Mouse (Mus musculus): ENCODE measurements around the gene Ndufs8. TPM values are rescaled to one million over a fixed set of nuclear protein-coding genes. Genes with fewer than 3 reads are reported as not detected.

Gene Ndufs8
- total and polyA plus RNA-seq, 2 experiments from 2014 or later: 137 to 261 TPM

DNA sequence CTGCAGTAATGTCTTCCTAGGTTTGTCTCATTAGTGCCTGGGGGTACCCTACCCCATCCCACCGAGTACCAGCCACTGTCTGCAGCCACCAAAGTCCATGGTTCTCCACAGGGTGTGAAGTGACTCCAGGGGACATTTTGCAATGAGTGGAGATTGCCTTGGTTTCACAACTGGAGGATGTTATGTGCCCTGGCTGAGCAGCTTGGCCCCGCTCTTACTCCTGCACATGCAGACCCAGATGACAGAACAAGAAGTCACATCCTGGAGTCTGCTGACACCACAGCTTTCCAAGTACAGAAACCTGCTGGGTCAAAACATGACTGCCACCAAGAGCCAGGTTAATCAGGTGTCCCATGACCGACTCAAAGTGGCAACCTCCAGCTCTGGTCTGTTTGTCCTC lies 42.5 kb upstream of the Ndufs8 start:
- no peaks in the 10 kb centered on the region for H3K9me3 ChIP-seq (ENCODE audit: low read length)
- no peak overlapping the region for H3K27ac ChIP-seq (ENCODE audit: low read depth, low read length)
- H3K27me3 ChIP-seq (ENCODE audit: insufficient read depth, low read length): no peaks in the 10 kb centered on the region; the same call in 1 of the 2 replicates
- no peaks in the 10 kb centered on the region for H3K36me3 ChIP-seq (ENCODE audit: insufficient read depth)
- H3K4me1 ChIP-seq (ENCODE audit: insufficient read depth): no peaks in the 10 kb centered on the region
- WGBS: 80% methylated on average over 3 of the region's 3 CpGs
- H3K4me3 ChIP-seq (ENCODE audit: low read depth, low read length): no peak overlapping the region
- no peak overlapping the region for H3K4me2 ChIP-seq (ENCODE audit: low read depth)
- TF ChIP-seq CTCF (IDR thresholded peaks at IDR 0.05; ENCODE audit: low read depth): no peak
- H3K9ac ChIP-seq: no peak overlapping the region
- DNase-seq (no peak), ATAC-seq (no peak)

- no peak for TF ChIP-seq CTCF (IDR thresholded peaks at IDR 0.05; ENCODE audit: low read depth)
- ATAC-seq: no peak
- no peak overlapping the region for H3K4me2 ChIP-seq (ENCODE audit: low read depth)
- H3K9me3 ChIP-seq (ENCODE audit: low read length): no peaks in the 10 kb centered on the region
- no peak overlapping the region for H3K9ac ChIP-seq
- 48% methylated on average over 1 of the region's 1 CpGs for WGBS
- H3K4me3 ChIP-seq (ENCODE audit: low read depth, low read length): no peak overlapping the region
- no peaks in the 10 kb centered on the region; the same call in 1 of the 2 replicates for H3K27me3 ChIP-seq (ENCODE audit: insufficient read depth, low read length)
- H3K27ac ChIP-seq (ENCODE audit: low read depth, low read length): no peak overlapping the region
- no peak for DNase-seq
- H3K4me1 ChIP-seq (ENCODE audit: insufficient read depth): no peaks in the 10 kb centered on the region
- H3K36me3 ChIP-seq (ENCODE audit: insufficient read depth): no peaks in the 10 kb centered on the region
Measured at GRCm38 (mm10) chr19:3952099-3952498, 39.5 kb upstream of the Ndufs8 start.

GRCm38 (mm10) chr19:3951461-3951860 lies 38.9 kb upstream of the Ndufs8 start:
- Histone ChIP-seq H3K36me3 (ENCODE audit: insufficient read depth) (no peaks in the 10 kb centered on the region), H3K27ac (ENCODE audit: low read depth, low read length) (no peak overlapping the region), H3K4me1 (ENCODE audit: insufficient read depth) (no peaks in the 10 kb centered on the region), H3K9ac (no peak overlapping the region), H3K9me3 (ENCODE audit: low read length) (no peaks in the 10 kb centered on the region), H3K4me2 (ENCODE audit: low read depth) (no peak overlapping the region), H3K27me3 (ENCODE audit: insufficient read depth, low read length) (no peaks in the 10 kb centered on the region; the same call in 1 of the 2 replicates), H3K4me3 (ENCODE audit: low read depth, low read length) (no peak overlapping the region)
- TF ChIP-seq CTCF (IDR thresholded peaks at IDR 0.05; ENCODE audit: low read depth): no peak
- DNase-seq: no peak
- no peak for ATAC-seq

DNA sequence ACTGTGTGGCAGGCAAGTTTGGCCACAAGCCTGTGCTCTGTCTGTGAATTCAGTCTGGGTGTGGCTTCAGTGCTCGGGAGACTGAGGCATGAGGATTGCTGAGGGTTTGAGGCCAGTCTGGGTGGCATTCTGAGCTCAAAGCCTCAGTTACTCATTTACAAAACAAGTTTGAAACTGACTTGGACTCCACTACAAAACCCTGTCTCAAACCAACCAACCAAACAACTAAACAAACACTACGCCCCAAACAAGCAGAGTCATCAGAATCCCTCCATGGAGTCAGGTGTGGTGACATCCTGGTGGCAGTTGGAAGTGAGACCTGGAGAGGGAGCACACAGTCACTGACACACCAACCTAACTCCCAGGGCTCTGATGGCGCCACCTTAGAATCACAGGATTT lies 37.8 kb upstream of the Ndufs8 start:
- H3K36me3 ChIP-seq (ENCODE audit: insufficient read depth): no peaks in the 10 kb centered on the region
- TF ChIP-seq CTCF (IDR thresholded peaks at IDR 0.05; ENCODE audit: low read depth): no peak
- no peak overlapping the region for H3K27ac ChIP-seq (ENCODE audit: low read depth, low read length)
- H3K4me1 ChIP-seq (ENCODE audit: insufficient read depth): no peaks in the 10 kb centered on the region
- H3K9me3 ChIP-seq (ENCODE audit: low read length): no peaks in the 10 kb centered on the region
- H3K4me2 ChIP-seq (ENCODE audit: low read depth): no peak overlapping the region
- DNase-seq (no peak), ATAC-seq (no peak)
- no peak overlapping the region for H3K9ac ChIP-seq
- 81% methylated on average over 3 of the region's 3 CpGs for WGBS
- no peak overlapping the region for H3K4me3 ChIP-seq (ENCODE audit: low read depth, low read length)
- no peaks in the 10 kb centered on the region for H3K27me3 ChIP-seq (ENCODE audit: insufficient read depth, low read length)

GRCm38 (mm10) chr19:3948546-3948945 lies 36.0 kb upstream of the Ndufs8 start:
- Histone ChIP-seq H3K9ac (no peak overlapping the region), H3K36me3 (ENCODE audit: insufficient read depth) (no peaks in the 10 kb centered on the region), H3K4me3 (ENCODE audit: low read depth, low read length) (no peak overlapping the region), H3K4me1 (ENCODE audit: insufficient read depth) (no peaks in the 10 kb centered on the region), H3K27ac (ENCODE audit: low read depth, low read length) (no peak overlapping the region), H3K4me2 (ENCODE audit: low read depth) (no peak overlapping the region), H3K9me3 (ENCODE audit: low read length) (no peaks in the 10 kb centered on the region), H3K27me3 (ENCODE audit: insufficient read depth, low read length) (no peaks in the 10 kb centered on the region)
- DNase-seq (no peak), ATAC-seq (no peak)
- no peak for TF ChIP-seq CTCF (IDR thresholded peaks at IDR 0.05; ENCODE audit: low read depth)
- WGBS: 60% methylated on average over 14 of the region's 14 CpGs

DNA sequence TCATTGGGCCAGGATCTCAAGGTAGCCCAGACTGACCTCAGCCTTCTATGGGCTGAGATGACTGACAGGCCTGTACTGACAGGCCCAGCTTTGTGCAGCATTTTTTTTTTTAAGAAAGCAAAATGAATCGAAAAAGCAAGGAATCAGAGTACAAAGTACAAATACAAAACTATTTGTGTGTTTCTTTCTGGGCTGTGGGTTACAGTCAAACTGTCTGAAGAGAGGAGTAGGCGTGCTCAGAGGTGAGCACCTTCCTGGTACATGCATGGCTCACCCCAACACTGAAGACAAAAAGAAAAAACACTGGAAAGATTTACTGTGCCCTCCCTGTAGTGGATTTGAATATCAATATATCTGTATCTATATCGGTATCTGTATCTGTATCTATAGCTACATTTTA lies 35.2 kb upstream of the Ndufs8 start:
- Histone ChIP-seq H3K27ac (ENCODE audit: low read depth, low read length) (no peak overlapping the region), H3K36me3 (ENCODE audit: insufficient read depth) (no peaks in the 10 kb centered on the region), H3K4me1 (ENCODE audit: insufficient read depth) (no peaks in the 10 kb centered on the region), H3K4me3 (ENCODE audit: low read depth, low read length) (no peak overlapping the region), H3K9ac (no peak overlapping the region), H3K27me3 (ENCODE audit: insufficient read depth, low read length) (no peaks in the 10 kb centered on the region), H3K4me2 (ENCODE audit: low read depth) (no peak overlapping the region), H3K9me3 (ENCODE audit: low read length) (no peaks in the 10 kb centered on the region)
- WGBS: 80% methylated on average over 3 of the region's 3 CpGs
- ATAC-seq (no peak), DNase-seq (no peak)
- TF ChIP-seq CTCF (IDR thresholded peaks at IDR 0.05; ENCODE audit: low read depth): no peak

GRCm38 (mm10) chr19:3946715-3947114 lies 34.1 kb upstream of the Ndufs8 start:
- DNase-seq: peak; percentile 79
- TF ChIP-seq CTCF (IDR thresholded peaks at IDR 0.05; ENCODE audit: low read depth): peak; percentile 97
- peak; percentile 86; the same call in 1 of the 2 replicates for ATAC-seq
- Histone ChIP-seq H3K27ac (ENCODE audit: low read depth, low read length) (no peak overlapping the region), H3K9me3 (ENCODE audit: low read length) (no peaks in the 10 kb centered on the region), H3K27me3 (ENCODE audit: insufficient read depth, low read length) (no peaks in the 10 kb centered on the region), H3K9ac (no peak overlapping the region), H3K4me2 (ENCODE audit: low read depth) (no peak overlapping the region), H3K36me3 (ENCODE audit: insufficient read depth) (no peaks in the 10 kb centered on the region), H3K4me1 (ENCODE audit: insufficient read depth) (no peaks in the 10 kb centered on the region), H3K4me3 (ENCODE audit: low read depth, low read length) (no peak overlapping the region)
- 11% methylated on average over 2 of the region's 2 CpGs for WGBS
